Mouse (Mus musculus) adipocyte (in vitro differentiated cells): Measurements from ENCODE around the gene Slfn3.
"Not testable (repeated sequence)": the region's sequence is repeated elsewhere in the genome, so short reads cannot be mapped to it uniquely, and the experiment has no call there.

Source experiments
- DNase-seq: peaks from one replicate; pipeline ENCODE4 v3.0.0-alpha.2; 2016; ENCODE audit warnings: low spot score

The Slfn3 gene

GRCm38 (mm10) chr11:83191134-83191893 is at the start of gene Slfn3:
Gene Slfn3 (plus strand): TSS chr11:83191330.
- DNase-seq, result no peak

- not testable (repeated sequence) for DNase-seq
Observed at GRCm38 (mm10) chr11:83148939-83149338, 42.2 kb upstream of the Slfn3 start.

- DNase-seq, result no peak
Observed at GRCm38 (mm10) chr11:83174948-83175539, 16.1 kb upstream of the Slfn3 start, which contains the start of gene Slfn4. Gene Slfn4 (plus strand): TSS chr11:83175186.

GRCm38 (mm10) chr11:83192001-83192400 is 871 bp downstream of the Slfn3 start:
- DNase-seq, result peak; percentile 46

GRCm38 (mm10) chr11:83205002-83205401 is 13.9 kb downstream of the Slfn3 start:
- DNase-seq, result no peak

GRCm38 (mm10) chr11:83216119-83216518 is 25.0 kb downstream of the Slfn3 start:
- no peak for DNase-seq

GRCm38 (mm10) chr11:83221328-83221877 is 30.3 kb downstream of the Slfn3 start:
- no peak for DNase-seq

- DNase-seq, result no peak
Observed at GRCm38 (mm10) chr11:83223367-83223766, 32.2 kb downstream of the Slfn3 start.

- not testable (repeated sequence) for DNase-seq
Observed at GRCm38 (mm10) chr11:83223793-83224192, 32.7 kb downstream of the Slfn3 start.

- no peak for DNase-seq
Observed at GRCm38 (mm10) chr11:83224217-83224616, 33.1 kb downstream of the Slfn3 start.

- DNase-seq, result no peak
Observed at GRCm38 (mm10) chr11:83224750-83225149, 33.6 kb downstream of the Slfn3 start.

- DNase-seq, result no peak
Observed at GRCm38 (mm10) chr11:83225371-83225960, 34.3 kb downstream of the Slfn3 start.

- no peak for DNase-seq
Observed at GRCm38 (mm10) chr11:83227926-83228723, 37.0 kb downstream of the Slfn3 start.

- DNase-seq, result no peak
Observed at GRCm38 (mm10) chr11:83230966-83231365, 39.8 kb downstream of the Slfn3 start.

- DNase-seq, result not testable (repeated sequence)
Observed at GRCm38 (mm10) chr11:83233621-83234020, 42.5 kb downstream of the Slfn3 start.

GRCm38 (mm10) chr11:83237390-83237789 is 46.3 kb downstream of the Slfn3 start:
- not testable (repeated sequence) for DNase-seq

- DNase-seq, result no peak
Observed at GRCm38 (mm10) chr11:83238389-83238788, 47.3 kb downstream of the Slfn3 start.

GRCm38 (mm10) chr11:83239811-83240210 is 48.7 kb downstream of the Slfn3 start:
- no peak for DNase-seq

GRCm38 (mm10) chr11:83257211-83257610 is 66.1 kb downstream of the Slfn3 start:
- DNase-seq, result not testable (repeated sequence)

- no peak for DNase-seq
Observed at GRCm38 (mm10) chr11:83262673-83263072, 71.5 kb downstream of the Slfn3 start.

GRCm38 (mm10) chr11:83263146-83263545 is 72.0 kb downstream of the Slfn3 start:
- peak; percentile 19 for DNase-seq
